Mouse (Mus musculus): ENCODE measurements around the gene Cpt1c. TPM values are rescaled to one million over a fixed set of nuclear protein-coding genes. Genes with fewer than 3 reads are reported as not detected.
"Not testable (repeated sequence)": the region's sequence is repeated elsewhere in the genome, so short reads cannot be mapped to it uniquely, and the experiment has no call there.

The Cpt1c gene
- polyA plus RNA-seq (2015; fragmentation: Nextera tagmentation; extraction: Ambion mirVana), result 19.3 and 19.4 TPM in 2 replicates

DNA sequence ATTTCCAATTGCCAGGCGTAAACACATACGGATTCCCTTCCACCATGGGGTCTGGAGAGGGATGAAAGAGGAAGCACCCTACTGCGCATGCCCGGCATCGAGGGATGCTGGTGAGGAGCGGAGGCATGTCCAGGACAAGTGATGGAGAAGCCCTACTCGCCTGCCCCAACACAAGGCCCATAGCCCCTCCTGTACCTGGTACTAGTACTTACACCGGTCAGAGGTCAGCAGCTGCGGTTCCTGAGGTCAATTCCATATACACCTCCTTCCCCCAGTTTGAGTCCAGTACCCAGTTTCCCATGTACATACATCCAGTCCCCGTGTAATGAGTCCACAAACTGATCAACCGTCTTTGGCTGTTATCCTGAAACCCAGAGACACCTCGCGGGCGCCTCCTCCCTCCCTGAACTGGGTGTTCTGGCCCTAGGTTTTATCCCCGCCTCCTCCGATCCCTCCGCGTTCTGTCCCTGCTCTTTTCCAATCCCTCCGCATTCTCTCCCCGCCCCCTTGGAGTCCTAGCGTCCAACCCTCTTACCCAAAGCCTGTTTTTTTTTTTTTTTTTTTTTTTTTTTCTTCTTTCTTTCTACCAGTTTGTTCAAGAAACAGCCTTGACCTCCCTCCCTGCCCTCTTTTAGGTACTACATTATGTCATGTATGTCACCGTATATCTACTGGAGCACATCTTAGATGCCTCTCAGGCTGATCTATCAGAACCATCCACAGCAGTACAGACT, at the start of gene Cpt1c:
TSS of gene Cpt1c (minus strand) at position 469 of the 734 bp plus-strand sequence.
- Histone ChIP-seq H3K9ac (peak within 1 kb of the TSS; percentile 46; the same call in 1 of the 2 replicates), H3K4me3 (replicated peaks) (peak within 1 kb of the TSS; percentile 55), H3K36me3 (peaks cover 37% of the 10 kb centered on the region), H3K9me3 (no peaks in the 10 kb centered on the region), H3K4me1 (peaks cover 30% of the 10 kb centered on the region), H3K27me3 (replicated peaks) (no peaks in the 10 kb centered on the region), H3K27ac (peak within 1 kb of the TSS; percentile 91), H3K4me2 (peak within 1 kb of the TSS; percentile 71)
- 1% methylated on average over 22 of the region's 22 CpGs for WGBS
- ATAC-seq (ENCODE audit: insufficient read depth, low FRiP score, low read depth), result peak; percentile 11; the same call in 1 of the 2 replicates

GRCm38 (mm10) chr7:45023711-45024110, 49.1 kb upstream of the Cpt1c start:
- H3K27me3 ChIP-seq (replicated peaks); H3K9ac ChIP-seq; ATAC-seq (ENCODE audit: insufficient read depth, low FRiP score, low read depth); H3K27ac ChIP-seq; H3K4me3 ChIP-seq (replicated peaks); H3K4me2 ChIP-seq; H3K9me3 ChIP-seq: not testable (repeated sequence)
- 77% methylated on average over 5 of the region's 5 CpGs for WGBS
- peaks cover 17% of the 10 kb centered on the region for H3K36me3 ChIP-seq
- peaks cover 17% of the 10 kb centered on the region for H3K4me1 ChIP-seq

GRCm38 (mm10) chr7:45020225-45020624, 45.6 kb upstream of the Cpt1c start:
- no peak for ATAC-seq (ENCODE audit: insufficient read depth, low FRiP score, low read depth)
- Histone ChIP-seq H3K27me3 (replicated peaks) (no peaks in the 10 kb centered on the region), H3K4me2 (no peak overlapping the region), H3K36me3 (no peaks in the 10 kb centered on the region), H3K9ac (no peak overlapping the region), H3K9me3 (no peaks in the 10 kb centered on the region), H3K27ac (no peak overlapping the region), H3K4me1 (peaks cover 18% of the 10 kb centered on the region), H3K4me3 (replicated peaks) (no peak overlapping the region)
- WGBS, result 70% methylated on average over 9 of the region's 9 CpGs

DNA sequence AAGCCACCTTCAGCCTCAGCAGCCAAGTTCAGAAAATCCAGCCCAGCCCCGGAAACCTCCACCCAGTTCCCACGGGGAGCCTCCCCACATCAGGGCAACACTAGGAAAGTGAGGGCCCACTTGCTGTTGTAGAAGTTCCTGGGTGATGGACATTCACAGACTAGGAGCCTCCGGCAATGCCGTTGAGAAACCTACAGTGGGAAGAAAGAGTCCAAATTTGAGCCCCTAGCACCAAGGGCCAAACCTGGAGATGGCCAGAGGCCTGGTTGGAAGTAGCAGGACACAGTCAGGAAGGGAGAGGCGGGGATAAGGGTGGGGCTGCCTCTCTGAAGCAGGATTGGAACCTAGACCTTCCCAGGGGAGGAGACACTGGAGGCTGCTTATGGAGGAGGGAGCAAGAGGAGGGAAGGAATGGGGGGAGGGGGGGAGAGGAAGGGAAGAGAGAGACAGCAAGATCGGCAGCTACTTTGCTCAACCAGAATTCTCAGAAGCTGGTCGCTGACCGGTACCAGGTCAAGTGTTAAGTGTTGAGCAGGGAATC, 44.5 kb upstream of the Cpt1c start:
- H3K9ac ChIP-seq, result no peak overlapping the region; the same call in 1 of the 2 replicates
- WGBS, result 35% methylated on average over 8 of the region's 8 CpGs
- H3K9me3 ChIP-seq, result no peaks in the 10 kb centered on the region

DNA sequence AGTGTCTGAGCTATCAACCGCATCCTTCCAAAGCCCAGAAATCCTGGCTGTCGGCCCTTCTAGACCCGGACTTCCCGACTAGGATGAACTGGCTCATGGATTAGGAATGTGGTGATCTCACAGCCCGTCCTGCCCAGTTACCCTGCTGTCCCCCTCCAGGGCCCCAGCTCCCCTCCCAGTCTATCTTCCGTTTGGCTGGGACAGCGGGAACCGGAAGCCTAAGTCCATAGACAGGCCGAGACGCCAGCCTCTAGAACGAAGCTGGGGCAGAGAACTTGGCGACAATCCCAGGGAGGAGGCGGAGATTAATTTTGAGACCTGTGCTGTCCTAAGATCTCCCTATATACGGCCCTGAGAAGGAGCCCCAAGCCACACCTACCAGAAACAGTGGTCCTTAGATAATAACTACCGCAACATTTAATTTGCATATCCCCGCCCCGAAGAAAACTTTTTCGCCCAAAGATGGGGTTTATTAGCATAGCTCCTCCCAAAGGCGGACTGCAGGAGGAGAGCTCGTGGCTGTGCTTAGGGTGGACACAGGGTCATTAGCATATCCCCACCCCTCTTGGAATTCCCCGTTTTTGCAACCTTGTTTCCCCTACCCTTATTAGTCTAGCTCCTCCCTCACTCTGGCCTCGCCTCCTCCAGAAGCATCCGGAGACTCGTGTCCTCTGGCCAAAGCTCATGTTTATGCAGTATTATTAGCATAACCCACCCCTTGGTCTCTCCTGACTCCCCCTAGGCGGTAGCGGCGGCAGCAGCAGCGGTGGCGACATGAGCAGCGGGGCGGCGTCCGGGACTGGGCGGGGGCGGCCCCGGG, 42.8 kb upstream of the Cpt1c start, which contains the start of gene Rras:
TSS of gene Rras (plus strand) at position 720 of the 820 bp plus-strand sequence.
- under 1% methylated on average over 36 of the region's 36 CpGs for WGBS
- peaks cover 30% of the 10 kb centered on the region for H3K4me1 ChIP-seq

More for the DNA sequence above, 44.5 kb upstream of the Cpt1c start:
- Histone ChIP-seq H3K4me1 (peaks cover 22% of the 10 kb centered on the region), H3K4me2 (peak overlapping the region; percentile 90), H3K27me3 (replicated peaks) (no peaks in the 10 kb centered on the region), H3K4me3 (replicated peaks) (peak overlapping the region; percentile 87), H3K36me3 (no peaks in the 10 kb centered on the region), H3K27ac (peak overlapping the region; percentile 100)
- no peak for ATAC-seq (ENCODE audit: insufficient read depth, low FRiP score, low read depth)

GRCm38 (mm10) chr7:45016761-45017160, 42.1 kb upstream of the Cpt1c start:
- no peaks in the 10 kb centered on the region for H3K27me3 ChIP-seq (replicated peaks)
- peak overlapping the region; percentile 100 for H3K27ac ChIP-seq
- peak overlapping the region; percentile 37; the same call in 1 of the 2 replicates for H3K9ac ChIP-seq
- peak overlapping the region; percentile 87 for H3K4me3 ChIP-seq (replicated peaks)
- peak overlapping the region; percentile 90 for H3K4me2 ChIP-seq
- peaks cover 18% of the 10 kb centered on the region; the same call in 1 of the 2 replicates for H3K36me3 ChIP-seq
- no peaks in the 10 kb centered on the region for H3K9me3 ChIP-seq
- WGBS, result 3% methylated on average over 4 of the region's 4 CpGs
- peaks cover 30% of the 10 kb centered on the region for H3K4me1 ChIP-seq
- no peak for ATAC-seq (ENCODE audit: insufficient read depth, low FRiP score, low read depth)

More for the DNA sequence above, 42.8 kb upstream of the Cpt1c start, which contains the start of gene Rras:
- peak within 1 kb of the TSS; percentile 60 for H3K9ac ChIP-seq
- peak within 1 kb of the TSS; percentile 87 for H3K4me3 ChIP-seq (replicated peaks)
- H3K36me3 ChIP-seq, result peaks cover 11% of the 10 kb centered on the region; the same call in 1 of the 2 replicates
- peak; percentile 91 for ATAC-seq (ENCODE audit: insufficient read depth, low FRiP score, low read depth)
- H3K9me3 ChIP-seq, result no peaks in the 10 kb centered on the region
- H3K4me2 ChIP-seq, result peak within 1 kb of the TSS; percentile 90
- H3K27ac ChIP-seq, result peak within 1 kb of the TSS; percentile 100
- no peaks in the 10 kb centered on the region for H3K27me3 ChIP-seq (replicated peaks)

GRCm38 (mm10) chr7:45015957-45016612, 41.4 kb upstream of the Cpt1c start, which contains the start of gene Scaf1:
Scaf1 (minus strand) TSS chr7:45016363.
- Histone ChIP-seq H3K27ac (peak within 1 kb of the TSS; percentile 100), H3K9ac (peak within 1 kb of the TSS; percentile 88), H3K4me2 (peak within 1 kb of the TSS; percentile 90), H3K36me3 (peaks cover 24% of the 10 kb centered on the region), H3K9me3 (no peaks in the 10 kb centered on the region), H3K4me3 (replicated peaks) (peak within 1 kb of the TSS; percentile 87), H3K4me1 (peaks cover 30% of the 10 kb centered on the region), H3K27me3 (replicated peaks) (no peaks in the 10 kb centered on the region)
- under 1% methylated on average over 69 of the region's 69 CpGs for WGBS
- peak; percentile 87 for ATAC-seq (ENCODE audit: insufficient read depth, low FRiP score, low read depth)

DNA sequence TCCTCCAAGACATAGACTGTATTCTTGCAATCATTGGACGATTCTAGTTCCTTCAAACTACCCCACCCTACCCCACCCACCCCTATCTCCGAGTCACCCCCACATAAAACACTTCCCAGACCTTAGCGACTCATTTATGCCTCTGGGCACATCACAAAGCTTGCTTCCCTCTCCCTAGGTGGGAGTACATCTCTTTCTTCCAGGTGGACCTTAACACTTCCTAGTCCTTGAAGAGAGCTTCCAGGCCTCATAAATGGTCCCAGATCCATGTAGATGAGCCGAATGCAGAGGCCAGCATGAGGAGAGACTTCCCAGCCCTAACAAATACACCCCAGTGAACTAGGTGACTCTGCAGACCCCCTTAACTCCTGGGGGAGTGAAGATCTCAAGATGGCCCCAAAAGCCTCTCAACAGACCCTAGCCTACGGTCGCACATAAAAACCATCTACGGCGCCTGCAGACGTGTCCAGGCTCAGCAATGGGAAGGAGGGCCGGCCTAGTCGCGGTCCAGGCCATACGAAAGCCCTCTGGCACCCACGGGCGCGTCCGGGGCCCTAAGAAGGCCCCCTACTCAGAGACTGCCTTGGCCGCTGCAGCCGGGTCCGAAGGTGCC, 40.8 kb upstream of the Cpt1c start:
- Histone ChIP-seq H3K9me3 (no peaks in the 10 kb centered on the region), H3K4me3 (replicated peaks) (peak overlapping the region; percentile 87), H3K27me3 (replicated peaks) (no peaks in the 10 kb centered on the region), H3K27ac (peak overlapping the region; percentile 100), H3K4me1 (peaks cover 27% of the 10 kb centered on the region), H3K36me3 (peaks cover 28% of the 10 kb centered on the region), H3K9ac (peak overlapping the region; percentile 88), H3K4me2 (peak overlapping the region; percentile 90)
- ATAC-seq (ENCODE audit: insufficient read depth, low FRiP score, low read depth), result no peak
- under 1% methylated on average over 20 of the region's 20 CpGs for WGBS

DNA sequence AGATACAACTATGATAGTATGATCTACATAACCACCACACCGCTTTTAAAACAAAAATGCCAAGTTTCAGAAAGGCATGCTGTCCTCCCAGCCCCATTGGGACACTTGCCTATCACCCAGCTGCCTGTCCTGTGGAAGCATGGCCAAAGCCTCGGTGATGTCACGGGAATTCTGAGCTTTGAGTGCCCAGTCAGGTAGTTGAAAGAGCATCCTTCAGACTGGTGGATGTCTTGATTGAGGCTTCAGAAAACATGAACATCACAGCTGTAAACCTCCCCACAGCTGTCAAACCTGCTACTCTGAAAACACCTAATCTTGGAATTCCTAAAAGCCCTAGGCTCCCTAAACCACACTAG, 39.4 kb upstream of the Cpt1c start:
- Histone ChIP-seq H3K4me2 (no peak overlapping the region), H3K9ac (no peak overlapping the region), H3K36me3 (peaks cover 40% of the 10 kb centered on the region), H3K9me3 (no peaks in the 10 kb centered on the region), H3K27ac (no peak overlapping the region), H3K27me3 (replicated peaks) (no peaks in the 10 kb centered on the region), H3K4me1 (peaks cover 22% of the 10 kb centered on the region), H3K4me3 (replicated peaks) (no peak overlapping the region)
- ATAC-seq (ENCODE audit: insufficient read depth, low FRiP score, low read depth), result no peak
- 97% methylated on average over 3 of the region's 3 CpGs for WGBS

DNA sequence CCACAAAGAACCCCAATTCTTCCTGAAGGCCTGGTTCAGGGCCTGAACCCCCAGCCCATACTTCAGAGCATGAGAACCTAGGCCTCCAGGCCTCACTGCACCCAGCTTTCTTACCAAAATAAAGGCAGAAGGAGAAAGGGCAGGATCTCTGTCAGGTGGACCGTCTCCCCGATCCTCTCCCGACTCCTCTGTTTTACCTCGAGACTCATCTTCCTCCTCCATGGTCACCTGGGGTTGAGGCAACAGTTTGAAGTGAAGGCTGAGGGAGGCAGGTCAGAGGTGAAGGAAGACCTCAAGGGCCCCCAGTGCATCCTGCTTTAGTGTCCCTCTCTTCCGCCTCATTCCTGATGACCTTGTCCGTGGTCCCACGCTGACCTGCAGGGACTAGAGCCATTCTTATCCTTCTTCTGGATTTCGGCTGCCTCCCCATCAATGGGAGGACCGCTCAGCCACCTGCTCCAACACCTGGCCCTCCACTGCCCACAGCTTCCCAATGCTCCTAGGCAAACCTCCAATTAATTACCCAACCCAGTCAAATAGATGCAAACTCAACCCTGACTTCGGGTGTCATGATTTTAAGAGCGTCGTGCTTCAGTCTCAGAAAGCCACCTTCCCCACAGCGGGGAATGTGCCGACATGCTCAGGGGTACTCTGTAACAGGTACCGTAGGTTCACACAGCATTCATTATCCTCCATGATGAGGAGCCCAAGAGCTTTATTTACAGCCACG, 38.9 kb upstream of the Cpt1c start:
- Histone ChIP-seq H3K27ac (no peak overlapping the region), H3K9me3 (no peaks in the 10 kb centered on the region), H3K4me3 (replicated peaks) (no peak overlapping the region), H3K27me3 (replicated peaks) (no peaks in the 10 kb centered on the region), H3K4me1 (peaks cover 18% of the 10 kb centered on the region), H3K9ac (no peak overlapping the region), H3K36me3 (peaks cover 45% of the 10 kb centered on the region), H3K4me2 (no peak overlapping the region)
- 91% methylated on average over 16 of the region's 16 CpGs for WGBS
- ATAC-seq (ENCODE audit: insufficient read depth, low FRiP score, low read depth), result no peak
